Mouse (Mus musculus) ES-Bruce4 (cell line): ENCODE measurements around the gene Eaf2.

Experiments used
- CTCF ChIP-seq: IDR thresholded peaks from one replicate; pipeline ENCODE4 v1.8.1; 2011; ENCODE audit warnings: low read depth, low read length
- EP300 ChIP-seq: IDR thresholded peaks from 2 replicates; pipeline ENCODE4 v1.6.1; 2011; ENCODE audit warnings: low read depth, low read length; ENCODE audit not compliant: insufficient read depth
- POLR2A ChIP-seq: IDR thresholded peaks from one replicate; pipeline ENCODE4 v1.8.1; 2011; ENCODE audit warnings: low read length; ENCODE audit not compliant: insufficient read depth

DNA sequence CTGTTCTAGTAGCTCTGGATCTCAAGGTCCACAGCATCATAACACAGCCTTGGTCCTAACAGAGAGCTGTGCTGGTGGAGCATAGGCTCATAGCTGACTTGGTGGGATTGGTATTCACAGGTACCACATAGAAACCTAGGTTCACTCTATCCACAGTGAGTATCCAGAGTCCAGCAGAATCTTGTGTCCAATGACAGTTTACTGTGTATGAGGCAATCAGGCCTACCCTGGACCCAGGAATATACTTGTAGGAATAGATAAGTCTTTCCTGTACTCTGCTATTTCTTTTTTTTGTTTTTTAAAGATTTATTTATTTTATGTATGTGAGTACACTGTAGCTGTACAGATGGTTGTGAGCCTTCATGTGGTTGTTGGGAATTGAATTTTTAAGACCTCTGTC lies 57.9 kb downstream of the Eaf2 start:
- TF ChIP-seq CTCF, result no peak
- no peak for TF ChIP-seq POLR2A
- TF ChIP-seq EP300, result no peak
